Mouse (Mus musculus) brain, embryonic 14.5 days (tissue): ENCODE data around the gene Shbg.

Experiments used
- CTCF ChIP-seq: fragments of 200-500 bp; IDR thresholded peaks from 2 replicates; pipeline ENCODE4 v1.5.1; 2012; ENCODE audit warnings: inconsistent platforms, mild to moderate bottlenecking, moderate library complexity, borderline replicate concordance; ENCODE audit not compliant: insufficient read depth, insufficient read length; ENCODE audit errors: extremely low read depth
- POLR2A ChIP-seq: fragments of 200-500 bp; IDR thresholded peaks from 2 replicates; pipeline ENCODE4 v1.6.1; 2012; ENCODE audit warnings: mild to moderate bottlenecking, inconsistent platforms, borderline replicate concordance; ENCODE audit not compliant: poor library complexity, insufficient read depth, insufficient read length, severe bottlenecking; ENCODE audit errors: extremely low read depth

DNA sequence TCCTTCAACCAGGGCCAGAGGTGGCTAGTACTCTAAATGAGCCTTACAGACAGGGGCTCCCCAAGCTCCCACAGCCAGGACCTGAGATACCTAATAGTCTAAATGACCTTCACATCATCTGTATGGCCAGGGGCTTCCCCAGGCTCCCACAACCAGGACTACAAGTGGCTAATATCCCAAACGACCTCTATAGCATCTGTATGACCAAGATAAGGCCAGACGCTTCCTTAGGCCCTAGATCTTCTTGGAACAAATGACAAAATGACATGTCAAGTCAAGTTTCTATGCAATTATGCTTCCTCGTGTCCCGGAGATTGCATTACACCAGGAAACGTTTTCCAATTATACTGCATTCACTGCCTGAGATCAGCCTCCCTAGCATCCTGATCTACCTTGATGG, 41.4 kb downstream of the Shbg start:
- no peak for TF ChIP-seq POLR2A
- TF ChIP-seq CTCF, result no peak
